Mouse (Mus musculus): Measurements from ENCODE around the gene Clnk. TPM values are rescaled to one million over a fixed set of nuclear protein-coding genes. Genes with fewer than 3 reads are reported as not detected.

Clnk gene
- not detected for polyA plus RNA-seq (2014; fragmentation: Illumina TruSeq; extraction: RNeasy Lipid Tissue Mini Kit (QIAGEN cat#74804))

GRCm38 (mm10) chr5:38876622-38877021, at the start of gene Clnk:
Gene Clnk, minus strand, starts transcription at chr5:38876812.

GRCm38 (mm10) chr5:38684164-38684911, 192.3 kb downstream of the Clnk start, which contains the start of gene Zfp518b:
Gene Zfp518b, minus strand, starts transcription at chr5:38684826.

Other genes starting within 250 kb of the Clnk start
- gene Zfp518b, start 192.0 kb downstream of the Clnk start, polyA plus RNA-seq (2014; fragmentation: Illumina TruSeq; extraction: RNeasy Lipid Tissue Mini Kit (QIAGEN cat#74804)): 10.8 TPM

Measured in ovary, adult 10 weeks (tissue).